Mouse (Mus musculus): ENCODE data around the gene Tnfsf14. TPM values are rescaled to one million over a fixed set of nuclear protein-coding genes. Genes with fewer than 3 reads are reported as not detected.

The Tnfsf14 gene
- polyA plus RNA-seq, 1 experiment = not detected

- no peaks in the 10 kb centered on the region for H3K27me3 ChIP-seq (ENCODE audit: control insufficient read depth, insufficient read depth, insufficient read length)
- H3K4me3 ChIP-seq = no peak overlapping the region
- no peak for TF ChIP-seq MYOD1 (IDR thresholded peaks at IDR 0.05; ENCODE audit: control insufficient read depth in 1 of 3, insufficient read length in 2 of 3, low read depth in 2 of 3)
- TF ChIP-seq TCF12 (IDR thresholded peaks at IDR 0.05; ENCODE audit: insufficient read depth, poor library complexity, severe bottlenecking) = no peak
- no peak for TF ChIP-seq USF1 (IDR thresholded peaks at IDR 0.05; ENCODE audit: low read depth)
- TF ChIP-seq SRF (IDR thresholded peaks at IDR 0.05; ENCODE audit: control insufficient read depth, insufficient read length, low read depth) = no peak
- TF ChIP-seq TCF3 (IDR thresholded peaks at IDR 0.05; ENCODE audit: insufficient read length, low read depth) = no peak
- TF ChIP-seq REST (IDR thresholded peaks at IDR 0.05; ENCODE audit: insufficient read depth, insufficient read length) = no peak
- TF ChIP-seq MYOG (IDR thresholded peaks at IDR 0.05; ENCODE audit: control insufficient read depth in 1 of 3, insufficient read depth in 1 of 3, insufficient read length in 2 of 3, low read depth in 2 of 3) = no peak
- no peak for TF ChIP-seq MAX (IDR thresholded peaks at IDR 0.05; ENCODE audit: low read depth)
- no peak for TF ChIP-seq E2F4 (IDR thresholded peaks at IDR 0.05; ENCODE audit: insufficient read depth)
- TF ChIP-seq POLR2AphosphoS2 (IDR thresholded peaks at IDR 0.05; ENCODE audit: insufficient read length, low read depth) = no peak
- TF ChIP-seq CEBPB (IDR thresholded peaks at IDR 0.05; ENCODE audit: insufficient read depth, poor library complexity, severe bottlenecking) = no peak
- no peak for TF ChIP-seq POLR2A (IDR thresholded peaks at IDR 0.05; ENCODE audit: insufficient read length, low read depth)
- H3K36me3 ChIP-seq (ENCODE audit: control insufficient read depth, insufficient read depth) = no peaks in the 10 kb centered on the region
- no peak overlapping the region for H3ac ChIP-seq (ENCODE audit: control insufficient read depth, insufficient read length)
- no peak overlapping the region for H3K4me2 ChIP-seq (ENCODE audit: low read depth)
- no peaks in the 10 kb centered on the region for H3K79me2 ChIP-seq (ENCODE audit: control insufficient read depth, insufficient read depth)
These were observed 26.9 kb downstream of the Tnfsf14 start for GRCm38 (mm10) chr17:57166800-57167791.

- H3K4me3 ChIP-seq = no peak overlapping the region
- no peaks in the 10 kb centered on the region for H3K79me2 ChIP-seq (ENCODE audit: control insufficient read depth, insufficient read depth)
- TF ChIP-seq MYOG (IDR thresholded peaks at IDR 0.05; ENCODE audit: control insufficient read depth in 1 of 3, insufficient read depth in 1 of 3, insufficient read length in 2 of 3, low read depth in 2 of 3) (no peak), TCF3 (IDR thresholded peaks at IDR 0.05; ENCODE audit: insufficient read length, low read depth) (no peak), POLR2AphosphoS2 (IDR thresholded peaks at IDR 0.05; ENCODE audit: insufficient read length, low read depth) (no peak), CEBPB (IDR thresholded peaks at IDR 0.05; ENCODE audit: insufficient read depth, poor library complexity, severe bottlenecking) (no peak), MYOD1 (IDR thresholded peaks at IDR 0.05; ENCODE audit: control insufficient read depth in 1 of 3, insufficient read length in 2 of 3, low read depth in 2 of 3) (no peak)
- no peak overlapping the region for H3K4me2 ChIP-seq (ENCODE audit: low read depth)
- no peaks in the 10 kb centered on the region for H3K36me3 ChIP-seq (ENCODE audit: control insufficient read depth, insufficient read depth)
- H3ac ChIP-seq (ENCODE audit: control insufficient read depth, insufficient read length) = no peak overlapping the region
- peaks cover 20% of the 10 kb centered on the region for H3K27me3 ChIP-seq (ENCODE audit: control insufficient read depth, insufficient read depth, insufficient read length)
These were observed 40.2 kb downstream of the Tnfsf14 start for GRCm38 (mm10) chr17:57153787-57154186.

GRCm38 (mm10) chr17:57153006-57153405 is 41.0 kb downstream of the Tnfsf14 start:
- Histone ChIP-seq H3ac (ENCODE audit: control insufficient read depth, insufficient read length) (no peak overlapping the region), H3K4me3 (no peak overlapping the region), H3K79me2 (ENCODE audit: control insufficient read depth, insufficient read depth) (no peaks in the 10 kb centered on the region), H3K36me3 (ENCODE audit: control insufficient read depth, insufficient read depth) (no peaks in the 10 kb centered on the region), H3K4me2 (ENCODE audit: low read depth) (no peak overlapping the region), H3K27me3 (ENCODE audit: control insufficient read depth, insufficient read depth, insufficient read length) (peaks cover 27% of the 10 kb centered on the region)
- TF ChIP-seq MYOG (IDR thresholded peaks at IDR 0.05; ENCODE audit: control insufficient read depth in 1 of 3, insufficient read depth in 1 of 3, insufficient read length in 2 of 3, low read depth in 2 of 3) = no peak
- no peak for TF ChIP-seq TCF12 (IDR thresholded peaks at IDR 0.05; ENCODE audit: insufficient read depth, poor library complexity, severe bottlenecking)
- TF ChIP-seq CEBPB (IDR thresholded peaks at IDR 0.05; ENCODE audit: insufficient read depth, poor library complexity, severe bottlenecking) = no peak
- no peak for TF ChIP-seq TCF3 (IDR thresholded peaks at IDR 0.05; ENCODE audit: insufficient read length, low read depth)
- TF ChIP-seq USF1 (IDR thresholded peaks at IDR 0.05; ENCODE audit: low read depth) = no peak

GRCm38 (mm10) chr17:57148994-57149803 is 44.8 kb downstream of the Tnfsf14 start, which contains the start of gene Cd70:
TSS of gene Cd70 (minus strand) at chr17:57149777.
- Histone ChIP-seq H3K27me3 (ENCODE audit: control insufficient read depth, insufficient read depth, insufficient read length) (peaks cover 29% of the 10 kb centered on the region), H3ac (ENCODE audit: control insufficient read depth, insufficient read length) (no peak within 1 kb of the TSS), H3K79me2 (ENCODE audit: control insufficient read depth, insufficient read depth) (no peaks in the 10 kb centered on the region), H3K36me3 (ENCODE audit: control insufficient read depth, insufficient read depth) (no peaks in the 10 kb centered on the region), H3K4me3 (no peak within 1 kb of the TSS), H3K4me2 (ENCODE audit: low read depth) (no peak within 1 kb of the TSS)
- TF ChIP-seq CEBPB (IDR thresholded peaks at IDR 0.05; ENCODE audit: insufficient read depth, poor library complexity, severe bottlenecking) (no peak), TCF12 (IDR thresholded peaks at IDR 0.05; ENCODE audit: insufficient read depth, poor library complexity, severe bottlenecking) (no peak), POLR2A (IDR thresholded peaks at IDR 0.05; ENCODE audit: insufficient read length, low read depth) (no peak), POLR2AphosphoS2 (IDR thresholded peaks at IDR 0.05; ENCODE audit: insufficient read length, low read depth) (no peak), MYOD1 (IDR thresholded peaks at IDR 0.05; ENCODE audit: control insufficient read depth in 1 of 3, insufficient read length in 2 of 3, low read depth in 2 of 3) (no peak), USF1 (IDR thresholded peaks at IDR 0.05; ENCODE audit: low read depth) (no peak), TCF3 (IDR thresholded peaks at IDR 0.05; ENCODE audit: insufficient read length, low read depth) (no peak), MYOG (IDR thresholded peaks at IDR 0.05; ENCODE audit: control insufficient read depth in 1 of 3, insufficient read depth in 1 of 3, insufficient read length in 2 of 3, low read depth in 2 of 3) (no peak), MAX (IDR thresholded peaks at IDR 0.05; ENCODE audit: low read depth) (no peak), SRF (IDR thresholded peaks at IDR 0.05; ENCODE audit: control insufficient read depth, insufficient read length, low read depth) (no peak), E2F4 (IDR thresholded peaks at IDR 0.05; ENCODE audit: insufficient read depth) (no peak), REST (IDR thresholded peaks at IDR 0.05; ENCODE audit: insufficient read depth, insufficient read length) (no peak)
